Mouse (Mus musculus): ENCODE results near the gene Gm28047. TPM values are rescaled to one million over a fixed set of nuclear protein-coding genes. Genes with fewer than 3 reads are reported as not detected.

Gene Gm28047
- polyA plus RNA-seq, 1 experiment: 0.68 TPM

GRCm38 (mm10) chr15:102590567-102590966 is 34.3 kb downstream of the Gm28047 start:
- Histone ChIP-seq H3K36me3 (ENCODE audit: control insufficient read depth, insufficient read depth, low read length) (no peaks in the 10 kb centered on the region; the same call in 1 of the 2 replicates), H3K4me3 (ENCODE audit: control insufficient read depth, low read depth, low read length) (no peak overlapping the region), H3K27me3 (ENCODE audit: control insufficient read depth, insufficient read depth, low read length) (no peaks in the 10 kb centered on the region), H3K4me1 (ENCODE audit: control insufficient read depth, insufficient read depth, low read length) (no peaks in the 10 kb centered on the region), H3K27ac (ENCODE audit: control insufficient read depth, insufficient read depth, low read depth, low read length) (no peak overlapping the region)
- TF ChIP-seq CTCF (IDR thresholded peaks at IDR 0.05; ENCODE audit: control insufficient read depth, insufficient read depth, insufficient replicate concordance, low read depth, low read length) (no peak), POLR2A (IDR thresholded peaks at IDR 0.05; ENCODE audit: control insufficient read depth, low read depth, low read length) (no peak)

DNA sequence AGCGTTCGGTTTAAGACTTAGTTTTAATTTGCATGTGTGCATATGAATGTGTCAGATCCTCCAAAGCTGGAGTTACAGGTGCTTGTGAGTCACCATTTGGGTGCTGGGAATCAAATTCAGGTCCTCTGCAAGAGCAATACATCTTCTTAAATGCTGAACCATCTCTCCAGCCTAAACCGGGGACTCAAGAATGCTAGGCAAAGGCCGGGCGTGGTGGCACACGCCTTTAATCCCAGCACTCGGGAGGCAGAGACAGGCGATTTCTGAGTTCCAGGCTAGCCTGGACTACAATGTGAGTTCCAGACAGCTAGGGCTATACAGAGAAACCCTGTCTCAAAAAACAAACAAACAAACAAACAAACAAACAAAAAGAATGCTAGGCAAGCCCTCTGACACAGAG is 35.0 kb downstream of the Gm28047 start:
- Histone ChIP-seq H3K4me1 (ENCODE audit: control insufficient read depth, insufficient read depth, low read length) (no peaks in the 10 kb centered on the region), H3K27ac (ENCODE audit: control insufficient read depth, insufficient read depth, low read depth, low read length) (no peak overlapping the region), H3K27me3 (ENCODE audit: control insufficient read depth, insufficient read depth, low read length) (no peaks in the 10 kb centered on the region), H3K4me3 (ENCODE audit: control insufficient read depth, low read depth, low read length) (no peak overlapping the region), H3K36me3 (ENCODE audit: control insufficient read depth, insufficient read depth, low read length) (no peaks in the 10 kb centered on the region; the same call in 1 of the 2 replicates)
- TF ChIP-seq CTCF (IDR thresholded peaks at IDR 0.05; ENCODE audit: control insufficient read depth, insufficient read depth, insufficient replicate concordance, low read depth, low read length) (no peak), POLR2A (IDR thresholded peaks at IDR 0.05; ENCODE audit: control insufficient read depth, low read depth, low read length) (no peak)

DNA sequence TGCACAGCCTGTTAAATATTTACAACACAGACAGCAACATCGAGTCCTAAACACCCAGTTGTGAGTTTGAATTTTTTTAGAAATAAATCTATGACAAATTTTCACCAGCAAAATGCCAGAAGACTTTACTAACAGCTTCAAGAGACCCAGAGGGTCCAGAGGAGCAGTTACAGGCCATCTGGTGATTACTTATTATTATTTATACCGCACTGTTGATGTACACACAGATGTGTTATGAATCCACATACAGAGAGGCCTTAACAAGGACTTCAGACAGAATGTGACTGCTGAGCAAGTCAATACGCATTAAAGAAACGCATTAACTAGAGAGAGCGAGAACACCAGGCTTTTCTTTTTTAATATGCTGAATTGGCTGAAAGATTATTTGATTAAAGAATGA is 39.4 kb downstream of the Gm28047 start:
- no peaks in the 10 kb centered on the region for H3K36me3 ChIP-seq (ENCODE audit: control insufficient read depth, insufficient read depth, low read length)
- H3K4me1 ChIP-seq (ENCODE audit: control insufficient read depth, insufficient read depth, low read length): no peaks in the 10 kb centered on the region
- no peak overlapping the region for H3K4me3 ChIP-seq (ENCODE audit: control insufficient read depth, low read depth, low read length)
- no peaks in the 10 kb centered on the region for H3K27me3 ChIP-seq (ENCODE audit: control insufficient read depth, insufficient read depth, low read length)
- TF ChIP-seq POLR2A (IDR thresholded peaks at IDR 0.05; ENCODE audit: control insufficient read depth, low read depth, low read length) (no peak), CTCF (IDR thresholded peaks at IDR 0.05; ENCODE audit: control insufficient read depth, insufficient read depth, insufficient replicate concordance, low read depth, low read length) (no peak)
- no peak overlapping the region for H3K27ac ChIP-seq (ENCODE audit: control insufficient read depth, insufficient read depth, low read depth, low read length)

DNA sequence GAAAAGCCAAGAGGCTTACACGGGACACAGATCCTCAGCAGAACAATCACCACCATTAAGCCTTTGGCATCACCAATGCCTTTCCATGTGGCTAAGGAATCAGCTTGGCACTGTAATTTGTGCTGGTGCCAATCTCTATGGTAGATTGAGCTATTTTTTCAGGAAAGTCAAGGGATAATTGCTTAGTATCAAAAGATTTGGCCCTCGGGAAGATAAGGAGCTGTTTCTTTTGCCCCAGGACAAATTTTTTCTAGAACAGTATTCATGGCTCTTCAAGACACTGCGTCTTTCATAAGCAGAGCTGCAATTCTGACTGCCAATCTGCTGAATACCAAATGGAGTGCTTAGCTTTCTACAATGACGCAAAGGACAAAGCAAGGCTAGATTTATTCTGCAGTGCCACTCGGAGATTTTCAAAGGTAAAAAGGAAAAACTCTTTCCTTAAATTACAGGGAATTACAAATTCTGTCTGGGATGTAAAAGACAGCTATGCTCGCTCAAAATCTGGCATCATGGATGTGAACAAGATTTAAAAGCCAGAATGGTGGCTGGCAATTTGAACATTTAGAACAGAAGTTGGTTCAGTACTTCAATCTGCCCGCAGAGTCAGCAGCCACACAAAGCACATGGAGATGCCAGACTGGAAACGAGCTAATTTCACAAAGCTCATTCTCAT is 41.0 kb downstream of the Gm28047 start:
- Histone ChIP-seq H3K4me3 (ENCODE audit: control insufficient read depth, low read depth, low read length) (no peak overlapping the region), H3K27ac (ENCODE audit: control insufficient read depth, insufficient read depth, low read depth, low read length) (no peak overlapping the region), H3K27me3 (ENCODE audit: control insufficient read depth, insufficient read depth, low read length) (no peaks in the 10 kb centered on the region), H3K4me1 (ENCODE audit: control insufficient read depth, insufficient read depth, low read length) (no peaks in the 10 kb centered on the region), H3K36me3 (ENCODE audit: control insufficient read depth, insufficient read depth, low read length) (no peaks in the 10 kb centered on the region)
- no peak for TF ChIP-seq POLR2A (IDR thresholded peaks at IDR 0.05; ENCODE audit: control insufficient read depth, low read depth, low read length)
- no peak for TF ChIP-seq CTCF (IDR thresholded peaks at IDR 0.05; ENCODE audit: control insufficient read depth, insufficient read depth, insufficient replicate concordance, low read depth, low read length)

DNA sequence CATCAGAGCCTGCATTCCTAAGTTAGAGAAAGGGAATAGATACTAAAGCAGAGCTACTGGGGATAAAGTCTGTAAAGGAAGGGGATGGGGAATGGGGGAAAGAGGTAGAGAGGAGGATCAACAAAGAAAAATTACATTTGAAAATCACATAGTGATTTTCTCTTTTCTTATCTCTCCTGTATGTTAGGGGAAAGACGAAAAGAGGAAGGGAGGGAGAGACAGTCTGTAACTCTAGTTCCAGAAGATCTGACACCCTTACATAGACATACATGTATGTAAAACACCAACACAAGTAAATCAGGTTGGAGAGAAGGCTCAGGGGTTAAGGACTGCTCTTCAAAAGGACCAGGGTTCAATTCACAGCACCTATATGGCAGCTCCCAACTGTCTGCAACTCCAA is 43.7 kb downstream of the Gm28047 start:
- H3K36me3 ChIP-seq (ENCODE audit: control insufficient read depth, insufficient read depth, low read length): no peaks in the 10 kb centered on the region
- no peaks in the 10 kb centered on the region for H3K27me3 ChIP-seq (ENCODE audit: control insufficient read depth, insufficient read depth, low read length)
- H3K4me1 ChIP-seq (ENCODE audit: control insufficient read depth, insufficient read depth, low read length): no peaks in the 10 kb centered on the region
- H3K27ac ChIP-seq (ENCODE audit: control insufficient read depth, insufficient read depth, low read depth, low read length): no peak overlapping the region
- no peak for TF ChIP-seq POLR2A (IDR thresholded peaks at IDR 0.05; ENCODE audit: control insufficient read depth, low read depth, low read length)
- no peak for TF ChIP-seq CTCF (IDR thresholded peaks at IDR 0.05; ENCODE audit: control insufficient read depth, insufficient read depth, insufficient replicate concordance, low read depth, low read length)
- no peak overlapping the region for H3K4me3 ChIP-seq (ENCODE audit: control insufficient read depth, low read depth, low read length)

DNA sequence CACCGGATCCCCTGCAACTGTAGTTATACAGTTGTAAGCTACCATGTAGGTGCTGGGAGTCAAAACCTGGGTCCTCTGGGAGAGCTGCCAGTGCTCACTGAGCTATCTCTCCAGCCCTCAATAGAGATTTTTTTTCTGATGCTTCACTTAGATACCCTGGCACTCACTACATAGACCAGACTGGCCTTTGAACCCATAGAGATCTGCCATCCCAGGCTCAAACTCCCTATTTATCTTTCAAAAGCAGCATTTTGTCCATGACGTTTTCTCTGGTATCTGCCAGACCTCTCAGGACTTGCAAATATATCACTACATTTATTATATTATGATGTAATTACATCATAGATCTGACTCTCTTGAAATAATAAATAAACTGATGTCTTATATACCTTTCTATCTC is 46.5 kb downstream of the Gm28047 start:
- Histone ChIP-seq H3K4me1 (ENCODE audit: control insufficient read depth, insufficient read depth, low read length) (no peaks in the 10 kb centered on the region), H3K4me3 (ENCODE audit: control insufficient read depth, low read depth, low read length) (no peak overlapping the region), H3K27ac (ENCODE audit: control insufficient read depth, insufficient read depth, low read depth, low read length) (no peak overlapping the region), H3K27me3 (ENCODE audit: control insufficient read depth, insufficient read depth, low read length) (no peaks in the 10 kb centered on the region), H3K36me3 (ENCODE audit: control insufficient read depth, insufficient read depth, low read length) (no peaks in the 10 kb centered on the region)
- TF ChIP-seq POLR2A (IDR thresholded peaks at IDR 0.05; ENCODE audit: control insufficient read depth, low read depth, low read length) (no peak), CTCF (IDR thresholded peaks at IDR 0.05; ENCODE audit: control insufficient read depth, insufficient read depth, insufficient replicate concordance, low read depth, low read length) (no peak)

DNA sequence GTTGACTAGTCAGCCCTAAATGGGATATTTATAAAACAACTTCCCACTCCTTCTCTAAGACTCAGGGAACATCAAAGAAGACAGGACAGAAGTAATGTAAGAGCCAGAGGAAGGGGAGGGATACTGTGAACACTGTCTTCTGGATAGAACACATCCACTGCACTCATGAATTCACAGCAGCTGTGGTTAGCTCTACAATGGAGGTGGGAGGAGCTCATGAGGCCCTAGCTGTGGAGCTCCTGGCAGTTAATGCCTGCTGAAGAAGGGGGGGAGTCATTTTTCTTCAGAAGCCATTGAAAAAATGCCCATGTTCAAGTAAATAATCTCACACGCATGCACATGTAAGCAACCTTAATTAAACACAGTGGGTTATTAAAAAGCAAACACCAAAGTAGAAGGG is 47.9 kb downstream of the Gm28047 start:
- no peaks in the 10 kb centered on the region for H3K27me3 ChIP-seq (ENCODE audit: control insufficient read depth, insufficient read depth, low read length)
- TF ChIP-seq CTCF (IDR thresholded peaks at IDR 0.05; ENCODE audit: control insufficient read depth, insufficient read depth, insufficient replicate concordance, low read depth, low read length): no peak
- TF ChIP-seq POLR2A (IDR thresholded peaks at IDR 0.05; ENCODE audit: control insufficient read depth, low read depth, low read length): no peak
- no peaks in the 10 kb centered on the region for H3K36me3 ChIP-seq (ENCODE audit: control insufficient read depth, insufficient read depth, low read length)

More for the DNA sequence above, 47.9 kb downstream of the Gm28047 start:
- no peak overlapping the region for H3K4me3 ChIP-seq (ENCODE audit: control insufficient read depth, low read depth, low read length)
- no peaks in the 10 kb centered on the region for H3K4me1 ChIP-seq (ENCODE audit: control insufficient read depth, insufficient read depth, low read length)
- H3K27ac ChIP-seq (ENCODE audit: control insufficient read depth, insufficient read depth, low read depth, low read length): no peak overlapping the region

Data from testis, adult 2 months (tissue).